Mouse (Mus musculus) spleen, embryonic (tissue): ENCODE results near the gene Cenpu.

Experiments
- CTCF ChIA-PET: fragments of 350-600 bp; sonication (Branson Sonifier 250); formaldehyde crosslinking; loops from one replicate; lab custom pipeline; 2022; lab: Charles Lee

The Cenpu gene

GRCm38 (mm10) chr8:46628645-46629044 is 76.8 kb downstream of the Cenpu start:
- CTCF ChIA-PET = no interaction called here
